ENCODE assay signal across 7 mouse cellular contexts in the genomic region with DNA sequence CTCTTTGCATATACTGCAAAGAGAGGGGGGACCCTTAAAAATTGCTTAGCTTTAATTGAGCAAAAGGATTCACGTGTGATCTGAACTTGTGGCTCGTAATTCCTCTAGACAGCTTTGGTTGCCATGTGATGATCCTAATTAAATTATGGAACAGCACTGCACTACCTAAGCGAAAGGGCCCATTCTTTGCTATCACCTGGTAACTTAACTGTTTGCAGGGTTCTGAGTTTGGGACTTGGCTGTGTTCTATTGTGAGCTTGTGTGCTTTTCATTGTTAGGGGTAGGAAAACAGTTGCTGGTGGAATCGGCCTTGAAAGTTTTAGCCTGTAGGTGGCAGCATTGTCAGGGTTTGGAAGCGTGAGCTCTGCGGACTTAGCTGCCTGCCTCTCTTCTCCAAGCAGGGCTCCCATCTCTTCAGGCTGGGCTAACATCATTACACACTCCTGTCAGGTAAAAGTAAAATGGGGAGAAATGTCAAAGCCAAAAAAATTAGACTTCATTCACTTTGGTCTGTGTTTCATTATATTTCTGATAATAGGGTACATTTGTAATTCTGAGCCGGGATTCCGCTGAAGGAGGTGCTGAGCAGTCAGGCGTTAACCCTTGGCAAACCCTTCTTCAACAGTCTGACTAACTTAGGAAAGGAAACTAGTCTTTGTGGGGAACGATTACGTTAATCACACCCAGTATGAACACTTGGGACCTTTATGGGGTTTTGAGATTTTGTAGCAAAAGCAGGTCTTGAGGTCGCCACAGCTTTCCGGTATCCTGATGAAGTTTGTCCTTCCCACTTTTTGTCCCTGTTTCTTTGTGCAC.
DNase-seq lines count a peak whose midpoint lies in the region; TF ChIP-seq lines count a peak whose summit lies in the region.

No protein-coding gene starts in this region.

- 47% methylated on average over 13 of the region's 13 CpGs for WGBS in small intestine, adult 2 months

- H3K4me1 ChIP-seq in small intestine, adult 2 months (ENCODE audit: control insufficient read depth, insufficient read depth, insufficient read length, low read length) = no peaks in the 10 kb centered on the region

- TF ChIP-seq CTCF in small intestine, adult 2 months (IDR thresholded peaks at IDR 0.05; ENCODE audit: extremely low read depth, insufficient read length, insufficient replicate concordance, low read depth, low read length) = peak; percentile 62; the same call in 1 of the 2 replicates

- H3K4me3 ChIP-seq in small intestine, adult 2 months (ENCODE audit: low read depth, low read length) = no peak overlapping the region

- H3K36me3 ChIP-seq in small intestine, adult 2 months (ENCODE audit: control insufficient read depth, insufficient read depth, low read length) = no peaks in the 10 kb centered on the region

- H3K27ac ChIP-seq in small intestine, adult 2 months (ENCODE audit: insufficient read depth, low read depth, low read length) = no peak overlapping the region

- no peaks in the 10 kb centered on the region for H3K27me3 ChIP-seq in small intestine, adult 2 months (ENCODE audit: control insufficient read depth, insufficient read depth, low read length)

- peak; percentile 90 for DNase-seq in adipocyte (ENCODE audit: low spot score)
- DNase-seq in cerebellum, adult 9-11 months = peak; percentile 40
- DNase-seq in frontal cortex, postnatal 10 days (ENCODE audit: low spot score in 2 of 2) = peak; percentile 50 to 82
- DNase-seq in hindlimb bud, embryonic 11.5 days (ENCODE audit: extremely low spot score, low read depth, low spot score) = peak; percentile 81
- peak; percentile 83 to 86 for DNase-seq in left cerebral cortex, adult 18-20 months (ENCODE audit: low spot score in 2 of 2)
- peak; percentile 83 for DNase-seq in mesoderm, embryonic 11.5 days (ENCODE audit: low read depth, low spot score)

- TF ChIP-seq POLR2A in small intestine, adult 2 months (IDR thresholded peaks at IDR 0.05; ENCODE audit: low read depth, low read length) = no peak

Comparison
In these comparisons a context has a peak if more than half of its experiments do, and no peak if none do; other contexts are left out.
1. DNase-seq: peak in every context shown above with its lines; median percentile 90 in adipocyte; 84 in left cerebral cortex, adult 18-20 months; 83 in mesoderm, embryonic 11.5 days; 81 in hindlimb bud, embryonic 11.5 days; 66 in frontal cortex, postnatal 10 days; 40 in cerebellum, adult 9-11 months.